Mouse (Mus musculus): ENCODE data around the gene Sec63.
A peak's percentile ranks its signal among the peaks of the same experiment; 100 is the strongest.

Gene Sec63

DNA sequence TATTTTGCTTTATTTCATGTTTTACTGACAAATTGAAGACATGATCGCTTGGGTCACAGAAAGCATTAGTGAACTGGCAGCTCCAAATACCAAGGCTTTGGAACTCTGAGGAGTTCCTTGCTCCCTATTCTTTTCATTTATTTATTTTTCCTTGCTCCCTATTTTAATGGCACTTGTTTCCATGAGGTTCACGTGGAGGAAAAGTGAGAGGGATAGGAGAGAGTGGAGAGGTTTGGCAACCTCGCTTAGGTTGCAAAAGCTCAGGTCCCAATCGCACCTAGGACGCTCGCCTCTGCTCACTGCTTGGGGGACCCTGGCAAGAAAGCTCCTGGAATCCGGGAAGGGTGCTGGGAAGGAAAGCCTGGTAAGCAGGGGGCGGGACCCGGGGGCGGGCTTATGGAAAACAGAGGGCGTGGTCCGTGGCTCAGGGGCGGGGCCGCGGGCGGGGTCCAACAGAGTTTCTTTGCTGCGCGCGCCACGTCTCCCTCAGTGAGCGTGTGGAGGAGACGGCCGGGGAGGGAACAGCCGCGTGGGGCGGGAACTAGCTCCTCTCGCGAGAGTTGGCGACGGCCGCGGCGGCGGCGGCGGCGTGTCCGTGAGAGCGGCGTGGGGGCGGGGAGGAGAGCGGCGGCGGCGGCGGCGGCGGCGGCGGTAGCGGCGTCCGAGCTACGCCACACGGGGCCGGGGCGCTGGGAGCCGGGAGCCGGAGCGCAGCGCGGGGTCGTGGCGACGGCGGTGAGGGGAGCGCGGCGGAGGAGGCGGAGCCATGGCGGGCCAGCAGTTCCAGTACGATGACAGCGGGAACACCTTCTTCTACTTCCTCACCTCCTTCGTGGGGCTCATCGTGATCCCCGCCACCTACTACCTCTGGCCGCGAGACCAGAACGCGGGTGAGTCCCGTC is at the start of gene Sec63:
TSS of gene Sec63 (plus strand) at position 498 of the 902 bp plus-strand sequence.
- peak; percentile 98 for DNase-seq (ENCODE audit: low spot score)

DNA sequence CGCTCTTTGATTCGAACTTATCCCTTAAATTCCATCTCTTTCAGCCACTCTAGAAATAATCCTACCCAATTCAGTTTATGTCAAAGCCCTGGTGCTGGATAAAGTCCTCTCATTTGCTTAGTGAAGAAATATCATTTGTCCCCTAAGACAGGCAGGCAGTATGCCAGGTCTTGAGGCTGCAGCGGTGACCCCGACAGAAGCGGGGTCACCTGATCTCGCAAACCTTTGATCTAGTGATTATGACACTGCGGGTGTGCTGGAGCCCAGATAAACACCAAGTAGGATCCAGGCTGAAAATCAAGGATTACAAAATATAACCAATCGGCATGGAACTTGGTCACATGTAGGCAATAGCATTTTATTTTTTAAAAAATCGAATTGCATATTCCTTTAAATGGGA is 46.6 kb upstream of the Sec63 start:
- no peak for DNase-seq (ENCODE audit: low spot score)

GRCm38 (mm10) chr10:42715366-42716035 is 45.8 kb upstream of the Sec63 start:
- no peak for DNase-seq (ENCODE audit: low spot score)

GRCm38 (mm10) chr10:42722116-42722515 is 39.2 kb upstream of the Sec63 start:
- DNase-seq (ENCODE audit: low spot score): no peak

GRCm38 (mm10) chr10:42723275-42724232 is 37.7 kb upstream of the Sec63 start:
- no peak for DNase-seq (ENCODE audit: low spot score)

GRCm38 (mm10) chr10:42729607-42730006 is 31.7 kb upstream of the Sec63 start:
- no peak for DNase-seq (ENCODE audit: low spot score)

DNA sequence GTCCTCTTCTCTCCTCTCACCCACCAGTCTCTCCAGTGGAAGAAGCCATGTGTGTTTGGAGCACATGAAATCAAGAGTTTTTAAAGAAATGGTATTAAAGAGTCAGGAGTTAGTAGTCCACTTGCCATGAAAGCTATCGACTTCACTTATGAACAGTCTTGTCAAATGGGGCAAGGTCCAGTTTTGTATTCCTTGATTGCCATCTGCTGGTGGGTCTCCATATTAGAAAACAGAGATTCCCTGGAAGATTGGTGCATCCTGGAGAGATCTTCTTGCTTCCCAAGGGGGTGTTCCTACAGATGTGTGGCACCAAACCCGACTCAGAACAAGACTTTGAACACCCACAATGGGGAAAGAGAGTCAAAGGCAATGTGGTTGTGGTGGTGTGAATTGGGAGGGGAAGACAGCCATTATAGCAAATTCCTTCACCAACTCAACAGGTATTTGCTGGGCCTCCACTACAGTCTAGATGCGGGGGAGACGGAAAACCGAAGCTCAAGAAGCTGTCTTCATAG is 26.7 kb upstream of the Sec63 start:
- DNase-seq (ENCODE audit: low spot score): no peak

DNA sequence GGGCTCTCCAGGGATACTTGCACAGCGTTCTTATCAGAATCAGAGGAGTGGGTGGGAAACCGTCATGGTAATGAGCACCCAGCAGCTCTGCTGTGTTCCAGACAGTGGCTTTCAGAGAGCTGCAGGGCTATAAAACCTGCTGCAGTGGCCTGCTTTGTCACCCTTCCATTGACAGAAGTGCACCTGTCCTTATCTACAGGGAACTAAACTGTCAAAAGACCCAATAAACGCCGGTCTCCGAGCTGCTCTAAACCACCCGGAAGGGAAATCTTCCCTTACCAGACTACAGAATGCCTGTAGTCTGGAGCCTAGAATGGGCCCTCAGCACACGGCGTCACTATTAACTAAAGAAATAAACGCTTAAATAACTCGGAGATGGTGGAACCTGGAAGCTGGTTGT is 9.5 kb upstream of the Sec63 start:
- no peak for DNase-seq (ENCODE audit: low spot score)

GRCm38 (mm10) chr10:42754341-42754740 is 7.0 kb upstream of the Sec63 start:
- DNase-seq (ENCODE audit: low spot score): no peak

- no peak for DNase-seq (ENCODE audit: low spot score)
These were observed 1.6 kb upstream of the Sec63 start for GRCm38 (mm10) chr10:42759741-42760140.

- peak; percentile 19 for DNase-seq (ENCODE audit: low spot score)
These were observed 967 bp upstream of the Sec63 start for GRCm38 (mm10) chr10:42760329-42760728.

- no peak for DNase-seq (ENCODE audit: low spot score)
These were observed 789 bp downstream of the Sec63 start for GRCm38 (mm10) chr10:42761901-42762669.

GRCm38 (mm10) chr10:42762670-42763058 is 1.4 kb downstream of the Sec63 start:
- no peak for DNase-seq (ENCODE audit: low spot score)

DNA sequence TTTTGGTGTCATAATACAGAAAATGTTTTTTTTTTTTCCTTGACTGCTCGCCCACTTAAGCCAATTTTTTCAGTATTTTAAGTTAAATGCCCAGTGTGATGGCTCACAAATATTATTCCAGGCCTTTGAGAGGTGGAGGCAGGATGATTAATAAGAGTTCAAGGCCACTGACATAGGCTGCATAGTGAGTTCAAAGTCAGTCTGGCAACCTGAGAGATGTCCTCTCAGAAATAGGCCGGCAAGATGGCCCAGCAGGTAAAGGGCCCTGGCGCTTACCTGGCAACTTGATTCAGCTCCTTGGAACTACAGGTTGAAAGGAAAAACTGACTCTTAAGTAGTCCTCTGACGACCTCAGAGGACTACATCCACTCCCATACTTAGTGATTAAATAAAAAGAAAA is 1.9 kb downstream of the Sec63 start:
- no peak for DNase-seq (ENCODE audit: low spot score)

- no peak for DNase-seq (ENCODE audit: low spot score)
These were observed 4.0 kb downstream of the Sec63 start for GRCm38 (mm10) chr10:42765344-42765743.

DNA sequence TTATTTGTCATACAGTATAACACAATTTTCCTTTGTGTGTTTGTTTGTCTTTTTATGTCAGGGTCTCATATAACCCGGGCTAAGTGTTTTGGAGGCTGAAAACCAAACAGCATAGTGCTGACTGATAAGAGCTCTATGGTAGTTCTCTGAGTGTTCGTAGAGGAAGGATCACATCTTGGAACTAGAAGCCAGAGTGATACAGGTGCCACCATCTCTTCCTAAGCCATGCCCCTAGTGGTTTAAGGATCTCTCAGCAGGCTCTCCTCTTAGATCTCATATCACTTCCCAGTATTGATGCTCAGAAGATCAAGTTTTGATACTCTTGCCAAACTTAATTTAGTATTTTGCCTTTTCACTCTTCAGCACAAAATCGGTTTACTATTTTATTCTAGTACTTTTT is 14.2 kb downstream of the Sec63 start:
- DNase-seq (ENCODE audit: low spot score): no peak

DNA sequence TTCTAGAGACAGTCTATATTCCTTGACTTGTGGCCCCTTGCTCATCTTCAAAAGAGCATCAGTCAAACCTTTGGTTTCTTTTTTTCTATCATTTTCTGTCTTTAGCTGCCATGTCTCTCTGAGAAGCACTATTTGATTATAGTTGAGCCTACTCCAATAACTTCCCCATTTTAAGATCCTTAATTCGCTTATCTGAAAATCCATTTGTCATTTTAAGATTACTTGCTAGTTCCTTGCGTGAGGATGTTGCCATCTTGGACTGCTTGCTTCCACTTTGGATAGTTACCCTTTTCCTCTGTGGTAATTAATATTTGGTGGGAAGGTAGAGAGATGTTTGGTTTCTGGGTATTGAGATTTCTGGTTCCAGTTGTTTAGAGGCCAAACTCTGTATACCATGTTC is 19.5 kb downstream of the Sec63 start:
- no peak for DNase-seq (ENCODE audit: low spot score)

DNA sequence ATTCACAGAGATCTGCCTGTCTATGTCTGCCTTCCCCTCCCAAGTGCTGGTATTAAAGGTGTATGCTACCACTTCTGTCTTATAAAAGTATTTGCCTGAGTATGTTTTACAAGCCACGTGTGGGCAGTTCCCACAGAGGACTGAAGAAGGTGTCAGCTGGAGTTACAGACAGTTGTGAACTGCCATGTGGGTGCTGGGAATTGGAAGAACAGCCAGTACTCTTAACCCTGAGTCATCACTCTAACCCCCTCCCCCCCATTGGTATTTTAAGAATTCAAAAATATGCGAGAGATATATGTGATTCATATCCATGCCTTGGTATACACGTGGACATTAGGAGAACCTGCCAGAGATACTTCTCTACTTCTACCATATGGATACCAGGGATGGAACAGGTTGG is 20.4 kb downstream of the Sec63 start:
- DNase-seq (ENCODE audit: low spot score): no peak

DNA sequence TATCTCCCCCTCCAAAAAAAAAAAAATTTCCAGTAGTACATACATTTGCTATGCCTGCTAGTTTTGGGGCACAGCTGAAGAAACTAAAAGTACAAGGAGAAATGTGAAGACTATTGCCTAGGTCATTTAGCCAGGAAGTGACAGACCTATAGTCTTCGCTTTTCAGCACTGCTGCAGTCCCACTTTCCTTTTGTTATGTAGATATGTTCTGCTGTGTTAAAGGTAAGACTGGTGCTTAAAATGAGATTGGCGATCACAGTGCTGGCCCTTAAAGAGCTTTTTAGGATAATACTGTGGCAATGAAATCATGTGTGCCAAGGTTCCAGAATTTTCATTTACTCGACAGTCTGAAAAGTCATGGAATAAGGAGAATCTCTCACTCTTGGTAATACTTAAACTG is 39.6 kb downstream of the Sec63 start:
- no peak for DNase-seq (ENCODE audit: low spot score)

DNA sequence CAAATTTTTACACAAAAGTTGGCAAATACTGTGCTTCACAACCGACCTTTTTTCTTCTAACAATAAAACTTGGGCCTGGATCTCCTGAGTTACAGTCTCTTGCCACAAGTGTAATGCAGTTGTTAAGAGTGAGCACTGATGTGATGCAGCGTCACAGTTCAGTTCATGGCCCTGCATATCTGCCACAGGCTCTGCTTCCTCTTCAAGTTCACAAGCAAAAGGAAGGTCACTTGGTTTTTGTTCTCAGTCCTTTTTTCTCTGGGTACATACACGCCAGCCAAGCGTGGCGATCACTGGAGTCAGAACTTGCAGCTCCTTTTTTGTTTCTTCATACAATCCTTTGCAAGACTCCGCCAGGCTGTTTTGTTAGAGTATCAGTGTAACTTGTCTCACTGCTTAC is 64.6 kb downstream of the Sec63 start:
- DNase-seq (ENCODE audit: low spot score): no peak

- DNase-seq (ENCODE audit: low spot score): no peak
These were observed 65.9 kb downstream of the Sec63 start for GRCm38 (mm10) chr10:42827155-42827554.
